Mouse (Mus musculus): ENCODE measurements around the gene Prim2. TPM values are rescaled to one million over a fixed set of nuclear protein-coding genes. Genes with fewer than 3 reads are reported as not detected.

Gene Prim2
- polyA plus RNA-seq, 1 experiment from 2014 or later = 27.4 TPM

DNA sequence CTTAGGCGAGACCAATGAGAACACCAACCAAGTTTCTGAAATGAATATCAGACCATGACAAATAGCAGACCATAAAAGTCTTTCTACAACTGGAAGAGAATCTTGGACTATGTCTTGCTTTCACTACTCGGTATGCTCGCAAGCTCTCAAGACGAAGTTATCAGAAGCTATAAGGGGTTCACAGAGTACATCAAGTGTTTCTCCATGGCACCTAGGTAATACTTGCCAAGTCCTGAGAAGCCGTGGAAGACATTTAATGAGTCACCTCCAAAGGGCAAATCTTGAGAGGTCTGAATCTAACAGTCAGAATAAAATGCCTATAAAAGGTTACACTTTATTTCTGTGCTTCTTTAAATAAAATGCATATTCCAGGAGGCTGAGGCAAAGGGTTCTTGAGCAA lies 181.2 kb downstream of the Prim2 start:
- H3K27me3 ChIP-seq (ENCODE audit: control insufficient read depth, insufficient read depth, low read depth, low read length) = no peaks in the 10 kb centered on the region
- 86% methylated on average over 5 of the region's 5 CpGs for WGBS (ENCODE audit: insufficient replicate concordance)
- no peak overlapping the region for H3K27ac ChIP-seq (ENCODE audit: low read length)
- no peak overlapping the region for H3K4me3 ChIP-seq (ENCODE audit: low read depth, low read length)
- no peak for ATAC-seq (ENCODE audit: low read depth)
- no peaks in the 10 kb centered on the region; the same call in 1 of the 2 replicates for H3K36me3 ChIP-seq (ENCODE audit: control insufficient read depth, insufficient read depth)
- no peak overlapping the region for H3K4me2 ChIP-seq (ENCODE audit: low read depth, low read length)
- H3K9me3 ChIP-seq (replicated peaks; ENCODE audit: control insufficient read depth, low read length) = no peaks in the 10 kb centered on the region
- H3K9ac ChIP-seq (ENCODE audit: low read depth, low read length) = no peak overlapping the region
- H3K4me1 ChIP-seq (ENCODE audit: control insufficient read depth, low read depth, low read length) = no peaks in the 10 kb centered on the region

DNA sequence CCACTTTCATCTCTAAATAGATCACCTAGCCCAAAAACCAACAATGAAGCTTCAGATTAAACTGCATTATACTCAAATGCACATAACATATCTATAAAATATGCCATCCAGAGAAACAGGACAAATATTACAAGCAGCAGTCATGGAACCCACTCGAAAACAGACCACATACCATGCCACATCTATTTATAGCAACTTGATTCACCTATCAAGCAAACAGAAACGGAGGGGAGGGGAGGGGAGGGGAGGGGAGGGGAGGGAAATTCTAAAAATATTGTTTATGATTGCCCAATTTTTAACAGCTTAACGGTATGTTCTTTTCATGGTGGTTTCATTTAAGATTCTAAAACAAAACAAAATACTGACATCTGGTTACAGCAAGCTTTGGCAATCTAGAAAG lies 185.8 kb downstream of the Prim2 start:
- no peaks in the 10 kb centered on the region; the same call in 1 of the 2 replicates for H3K36me3 ChIP-seq (ENCODE audit: control insufficient read depth, insufficient read depth)
- no peaks in the 10 kb centered on the region for H3K27me3 ChIP-seq (ENCODE audit: control insufficient read depth, insufficient read depth, low read depth, low read length)
- no peak for ATAC-seq (ENCODE audit: low read depth)
- no peak overlapping the region for H3K27ac ChIP-seq (ENCODE audit: low read length)
- no peak overlapping the region for H3K4me2 ChIP-seq (ENCODE audit: low read depth, low read length)
- no peak overlapping the region for H3K9ac ChIP-seq (ENCODE audit: low read depth, low read length)
- 44% methylated on average over 3 of the region's 3 CpGs for WGBS (ENCODE audit: insufficient replicate concordance)
- no peaks in the 10 kb centered on the region for H3K9me3 ChIP-seq (replicated peaks; ENCODE audit: control insufficient read depth, low read length)
- H3K4me3 ChIP-seq (ENCODE audit: low read depth, low read length) = no peak overlapping the region
- H3K4me1 ChIP-seq (ENCODE audit: control insufficient read depth, low read depth, low read length) = no peaks in the 10 kb centered on the region

DNA sequence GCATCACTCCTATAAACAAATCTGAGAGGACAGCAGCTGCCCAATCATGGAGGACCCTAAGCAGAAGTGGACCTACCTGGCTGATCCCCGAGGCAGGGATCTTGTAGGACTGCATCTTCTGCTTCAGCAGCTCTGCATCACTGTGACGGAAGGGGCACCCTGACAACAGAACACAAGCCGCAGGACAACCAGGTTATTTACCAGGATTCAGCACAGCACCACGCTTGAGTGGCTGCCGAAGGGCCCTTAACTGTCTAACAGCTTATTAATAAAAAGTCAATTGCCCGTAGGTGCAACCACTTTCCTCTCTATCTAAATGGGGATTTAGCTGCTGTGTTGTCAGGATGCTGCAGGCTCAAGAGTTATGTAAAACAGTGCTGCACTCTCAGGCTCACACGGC lies 189.2 kb downstream of the Prim2 start:
- no peak overlapping the region for H3K4me2 ChIP-seq (ENCODE audit: low read depth, low read length)
- ATAC-seq (ENCODE audit: low read depth) = no peak
- no peak overlapping the region for H3K9ac ChIP-seq (ENCODE audit: low read depth, low read length)
- H3K27ac ChIP-seq (ENCODE audit: low read length) = no peak overlapping the region
- H3K36me3 ChIP-seq (ENCODE audit: control insufficient read depth, insufficient read depth) = no peaks in the 10 kb centered on the region; the same call in 1 of the 2 replicates
- WGBS (ENCODE audit: insufficient replicate concordance) = 87% methylated on average over 7 of the region's 7 CpGs
- no peaks in the 10 kb centered on the region for H3K27me3 ChIP-seq (ENCODE audit: control insufficient read depth, insufficient read depth, low read depth, low read length)
- H3K4me1 ChIP-seq (ENCODE audit: control insufficient read depth, low read depth, low read length) = no peaks in the 10 kb centered on the region
- H3K4me3 ChIP-seq (ENCODE audit: low read depth, low read length) = no peak overlapping the region
- no peaks in the 10 kb centered on the region for H3K9me3 ChIP-seq (replicated peaks; ENCODE audit: control insufficient read depth, low read length)

DNA sequence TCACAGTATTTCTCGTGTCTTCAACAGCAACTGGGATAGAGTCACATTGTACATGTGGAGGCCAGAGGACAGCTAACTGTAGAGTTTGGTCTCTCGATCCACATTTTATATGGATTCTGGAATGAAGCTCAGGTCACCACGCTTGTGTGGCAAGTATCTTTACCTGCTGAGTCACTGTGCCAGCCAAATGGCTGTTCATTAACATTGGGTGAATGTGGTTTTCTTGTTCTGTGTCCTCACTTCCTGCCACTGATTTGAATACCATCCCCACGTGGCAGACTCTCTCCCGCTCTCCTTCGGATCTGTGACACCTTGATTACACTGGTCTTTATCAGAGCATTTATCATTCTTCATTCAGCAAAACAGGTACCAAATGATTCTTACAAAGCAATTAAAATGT lies 198.5 kb downstream of the Prim2 start:
- H3K27ac ChIP-seq (ENCODE audit: low read length) = no peak overlapping the region
- H3K4me2 ChIP-seq (ENCODE audit: low read depth, low read length) = no peak overlapping the region
- no peaks in the 10 kb centered on the region for H3K9me3 ChIP-seq (replicated peaks; ENCODE audit: control insufficient read depth, low read length)
- no peaks in the 10 kb centered on the region for H3K4me1 ChIP-seq (ENCODE audit: control insufficient read depth, low read depth, low read length)
- no peaks in the 10 kb centered on the region for H3K27me3 ChIP-seq (ENCODE audit: control insufficient read depth, insufficient read depth, low read depth, low read length)
- H3K9ac ChIP-seq (ENCODE audit: low read depth, low read length) = no peak overlapping the region
- ATAC-seq (ENCODE audit: low read depth) = no peak
- no peak overlapping the region for H3K4me3 ChIP-seq (ENCODE audit: low read depth, low read length)
- H3K36me3 ChIP-seq (ENCODE audit: control insufficient read depth, insufficient read depth) = no peaks in the 10 kb centered on the region
- WGBS (ENCODE audit: insufficient replicate concordance) = 61% methylated on average over 6 of the region's 6 CpGs

DNA sequence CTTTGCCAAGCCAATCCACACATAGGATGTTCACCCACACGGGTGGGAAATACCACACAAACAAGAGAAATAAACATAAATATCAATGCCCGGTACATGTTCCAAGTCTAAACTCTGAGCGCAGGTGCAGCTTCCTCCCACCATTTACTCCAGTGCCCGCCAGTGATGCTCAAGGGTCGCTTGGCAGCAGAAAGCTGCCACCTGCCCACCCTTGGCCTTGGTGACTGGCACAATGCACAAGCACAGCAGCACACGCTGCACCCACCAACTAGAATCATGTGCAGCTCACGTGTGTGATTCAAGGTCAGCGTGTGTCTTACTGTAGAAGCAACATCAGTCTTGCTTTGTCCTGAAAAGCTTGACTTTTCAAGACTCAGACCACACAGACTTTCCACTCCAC lies 199.4 kb downstream of the Prim2 start:
- no peaks in the 10 kb centered on the region for H3K9me3 ChIP-seq (replicated peaks; ENCODE audit: control insufficient read depth, low read length)
- H3K9ac ChIP-seq (ENCODE audit: low read depth, low read length) = no peak overlapping the region
- ATAC-seq (ENCODE audit: low read depth) = no peak
- H3K27me3 ChIP-seq (ENCODE audit: control insufficient read depth, insufficient read depth, low read depth, low read length) = no peaks in the 10 kb centered on the region
- no peak overlapping the region for H3K4me3 ChIP-seq (ENCODE audit: low read depth, low read length)
- 85% methylated on average over 8 of the region's 8 CpGs for WGBS (ENCODE audit: insufficient replicate concordance)
- no peak overlapping the region for H3K27ac ChIP-seq (ENCODE audit: low read length)
- H3K4me1 ChIP-seq (ENCODE audit: control insufficient read depth, low read depth, low read length) = no peaks in the 10 kb centered on the region
- H3K36me3 ChIP-seq (ENCODE audit: control insufficient read depth, insufficient read depth) = no peaks in the 10 kb centered on the region
- H3K4me2 ChIP-seq (ENCODE audit: low read depth, low read length) = no peak overlapping the region

DNA sequence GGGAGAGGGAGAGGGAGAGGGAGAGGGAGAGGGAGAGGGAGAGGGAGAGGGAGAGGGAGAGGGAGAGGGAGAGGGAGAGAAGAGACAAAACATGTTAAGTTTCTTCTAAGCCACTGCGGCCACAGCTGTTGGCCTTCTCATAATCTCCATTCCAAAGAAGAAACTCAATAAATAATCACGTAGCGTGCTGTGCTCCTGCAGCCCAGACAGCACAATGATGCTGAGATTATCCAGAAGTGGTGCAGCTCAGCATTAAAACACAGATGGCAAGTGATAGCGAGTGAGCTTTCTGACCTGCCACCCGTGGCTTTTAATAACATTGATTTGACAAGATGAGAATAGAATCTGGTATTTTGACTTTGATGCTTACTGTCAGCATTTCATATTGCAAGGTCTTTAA lies 205.4 kb downstream of the Prim2 start:
- ATAC-seq (ENCODE audit: low read depth) = no peak
- no peaks in the 10 kb centered on the region for H3K27me3 ChIP-seq (ENCODE audit: control insufficient read depth, insufficient read depth, low read depth, low read length)
- WGBS (ENCODE audit: insufficient replicate concordance) = 79% methylated on average over 5 of the region's 5 CpGs
- H3K36me3 ChIP-seq (ENCODE audit: control insufficient read depth, insufficient read depth) = no peaks in the 10 kb centered on the region
- H3K4me2 ChIP-seq (ENCODE audit: low read depth, low read length) = no peak overlapping the region
- no peak overlapping the region for H3K4me3 ChIP-seq (ENCODE audit: low read depth, low read length)
- H3K27ac ChIP-seq (ENCODE audit: low read length) = no peak overlapping the region
- no peaks in the 10 kb centered on the region for H3K9me3 ChIP-seq (replicated peaks; ENCODE audit: control insufficient read depth, low read length)
- no peaks in the 10 kb centered on the region for H3K4me1 ChIP-seq (ENCODE audit: control insufficient read depth, low read depth, low read length)
- H3K9ac ChIP-seq (ENCODE audit: low read depth, low read length) = no peak overlapping the region

DNA sequence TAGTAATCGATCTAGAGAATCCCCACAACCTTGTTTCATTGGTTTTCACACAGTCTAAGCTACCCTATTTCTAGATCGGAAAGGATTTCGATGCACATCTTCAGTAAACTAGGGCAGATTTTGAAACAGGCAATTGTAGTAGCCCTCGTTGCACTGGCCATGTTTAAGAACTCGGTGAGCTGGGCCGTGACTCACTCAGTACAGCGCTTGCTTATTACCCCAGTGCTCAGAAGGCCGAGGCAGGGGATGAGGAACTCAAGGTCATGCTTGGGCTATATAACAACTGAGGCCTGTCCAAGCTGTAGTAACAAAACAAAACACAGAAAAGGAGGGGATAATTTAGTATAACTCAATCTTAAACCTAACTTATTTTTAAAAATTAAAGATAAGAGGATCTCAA lies 208.9 kb downstream of the Prim2 start:
- H3K36me3 ChIP-seq (ENCODE audit: control insufficient read depth, insufficient read depth) = no peaks in the 10 kb centered on the region
- H3K4me2 ChIP-seq (ENCODE audit: low read depth, low read length) = no peak overlapping the region
- H3K27me3 ChIP-seq (ENCODE audit: control insufficient read depth, insufficient read depth, low read depth, low read length) = no peaks in the 10 kb centered on the region
- no peaks in the 10 kb centered on the region for H3K4me1 ChIP-seq (ENCODE audit: control insufficient read depth, low read depth, low read length)
- WGBS (ENCODE audit: insufficient replicate concordance) = 82% methylated on average over 8 of the region's 8 CpGs
- H3K4me3 ChIP-seq (ENCODE audit: low read depth, low read length) = no peak overlapping the region
- H3K27ac ChIP-seq (ENCODE audit: low read length) = no peak overlapping the region
- no peak for ATAC-seq (ENCODE audit: low read depth)
- no peaks in the 10 kb centered on the region for H3K9me3 ChIP-seq (replicated peaks; ENCODE audit: control insufficient read depth, low read length)
- H3K9ac ChIP-seq (ENCODE audit: low read depth, low read length) = no peak overlapping the region

DNA sequence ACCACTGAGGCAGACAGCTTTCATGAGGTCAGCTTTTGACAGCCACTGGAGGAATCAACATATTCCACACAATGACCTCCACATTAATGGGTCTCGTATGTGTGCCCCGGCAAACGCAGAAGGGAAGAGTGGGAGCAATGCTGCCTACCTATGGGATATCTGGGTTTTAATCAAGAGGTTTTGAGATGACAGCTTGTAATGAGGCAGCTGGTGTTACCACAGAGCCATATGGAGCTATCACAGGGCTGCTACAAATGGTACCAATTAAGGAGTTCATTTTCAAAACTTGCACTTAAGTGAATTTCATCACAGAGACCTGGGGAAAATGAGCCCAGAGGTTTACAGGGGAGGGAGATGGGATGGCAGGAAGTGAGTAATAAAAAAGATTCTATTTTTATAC lies 209.3 kb downstream of the Prim2 start:
- no peak for ATAC-seq (ENCODE audit: low read depth)
- no peak overlapping the region for H3K4me2 ChIP-seq (ENCODE audit: low read depth, low read length)
- H3K27ac ChIP-seq (ENCODE audit: low read length) = no peak overlapping the region
- H3K4me1 ChIP-seq (ENCODE audit: control insufficient read depth, low read depth, low read length) = no peaks in the 10 kb centered on the region
- no peaks in the 10 kb centered on the region for H3K9me3 ChIP-seq (replicated peaks; ENCODE audit: control insufficient read depth, low read length)
- H3K27me3 ChIP-seq (ENCODE audit: control insufficient read depth, insufficient read depth, low read depth, low read length) = no peaks in the 10 kb centered on the region
- H3K9ac ChIP-seq (ENCODE audit: low read depth, low read length) = no peak overlapping the region
- H3K4me3 ChIP-seq (ENCODE audit: low read depth, low read length) = no peak overlapping the region
- no peaks in the 10 kb centered on the region for H3K36me3 ChIP-seq (ENCODE audit: control insufficient read depth, insufficient read depth)
- 91% methylated on average over 3 of the region's 3 CpGs for WGBS (ENCODE audit: insufficient replicate concordance)

DNA sequence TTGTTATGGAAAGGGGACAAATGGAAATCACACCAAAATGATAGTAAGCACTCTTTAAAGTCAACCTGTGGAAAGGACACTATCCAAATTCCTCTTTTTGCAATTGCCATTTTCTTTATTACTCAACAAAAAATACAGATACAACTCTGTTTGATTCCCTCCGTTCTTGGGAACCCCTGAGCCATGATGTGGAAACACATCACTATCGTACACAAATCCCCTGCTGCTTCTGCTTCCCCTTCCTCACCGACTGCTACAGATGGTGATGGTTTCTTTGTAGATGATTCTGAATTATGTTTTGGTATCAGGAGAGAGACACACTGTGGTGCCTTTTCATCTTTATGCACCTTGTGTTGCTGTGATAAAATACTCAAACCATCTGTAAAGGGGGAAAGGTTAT lies 210.6 kb downstream of the Prim2 start:
- no peak overlapping the region for H3K9ac ChIP-seq (ENCODE audit: low read depth, low read length)
- no peaks in the 10 kb centered on the region for H3K9me3 ChIP-seq (replicated peaks; ENCODE audit: control insufficient read depth, low read length)
- no peaks in the 10 kb centered on the region for H3K4me1 ChIP-seq (ENCODE audit: control insufficient read depth, low read depth, low read length)
- H3K4me3 ChIP-seq (ENCODE audit: low read depth, low read length) = no peak overlapping the region
- ATAC-seq (ENCODE audit: low read depth) = no peak
- no peaks in the 10 kb centered on the region for H3K36me3 ChIP-seq (ENCODE audit: control insufficient read depth, insufficient read depth)
- H3K27ac ChIP-seq (ENCODE audit: low read length) = no peak overlapping the region
- H3K4me2 ChIP-seq (ENCODE audit: low read depth, low read length) = no peak overlapping the region
- WGBS (ENCODE audit: insufficient replicate concordance) = 85% methylated on average over 3 of the region's 3 CpGs
- no peaks in the 10 kb centered on the region for H3K27me3 ChIP-seq (ENCODE audit: control insufficient read depth, insufficient read depth, low read depth, low read length)

DNA sequence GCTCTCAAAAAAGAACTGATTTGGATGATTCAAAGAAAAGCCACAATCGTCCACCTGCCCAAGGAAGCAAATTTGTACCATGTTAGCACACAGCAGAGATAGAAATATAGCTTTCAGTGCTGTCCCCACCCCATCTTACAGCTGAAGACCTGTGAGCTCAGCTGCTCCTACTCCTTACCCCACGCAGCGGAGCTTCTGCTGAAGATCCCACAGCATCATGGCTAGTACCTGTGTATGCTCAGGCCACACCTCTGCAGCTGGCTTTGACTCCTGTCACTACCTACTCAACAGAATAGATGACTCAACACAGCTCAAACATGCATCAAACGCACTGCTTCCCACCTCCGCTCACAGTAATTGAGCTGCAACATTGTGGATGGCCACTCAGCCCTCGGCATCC lies 215.3 kb downstream of the Prim2 start:
- H3K4me1 ChIP-seq (ENCODE audit: control insufficient read depth, low read depth, low read length) = no peaks in the 10 kb centered on the region
- no peak overlapping the region for H3K4me3 ChIP-seq (ENCODE audit: low read depth, low read length)
- no peak overlapping the region for H3K4me2 ChIP-seq (ENCODE audit: low read depth, low read length)
- no peaks in the 10 kb centered on the region for H3K36me3 ChIP-seq (ENCODE audit: control insufficient read depth, insufficient read depth)
- ATAC-seq (ENCODE audit: low read depth) = no peak
- H3K27ac ChIP-seq (ENCODE audit: low read length) = no peak overlapping the region
- no peaks in the 10 kb centered on the region for H3K9me3 ChIP-seq (replicated peaks; ENCODE audit: control insufficient read depth, low read length)
- H3K27me3 ChIP-seq (ENCODE audit: control insufficient read depth, insufficient read depth, low read depth, low read length) = no peaks in the 10 kb centered on the region
- H3K9ac ChIP-seq (ENCODE audit: low read depth, low read length) = no peak overlapping the region
- 89% methylated on average over 6 of the region's 6 CpGs for WGBS (ENCODE audit: insufficient replicate concordance)

Data from liver, embryonic 16.5 days (tissue).